Mouse (Mus musculus): ENCODE data around the gene Gm3278. TPM values are rescaled to one million over a fixed set of nuclear protein-coding genes. Genes with fewer than 3 reads are reported as not detected.

The Gm3278 gene
- not detected in 2 replicates for polyA plus RNA-seq (2012; rRNA removed)

GRCm38 (mm10) chr14:4892116-4892515 is at the start of gene Gm3278:
TSS of gene Gm3278 (plus strand) at chr14:4892416.

GRCm38 (mm10) chr14:4855299-4855980 is 36.8 kb upstream of the Gm3278 start, which contains the start of gene Gm3264:
TSS of gene Gm3264 (plus strand) at chr14:4855576.

Other genes with a start within 250 kb of the Gm3278 start
- gene Gm3239, start 228.2 kb upstream of the Gm3278 start, polyA plus RNA-seq (2012; rRNA removed), result not detected in 2 replicates
- gene Gm7876, start 183.2 kb upstream of the Gm3278 start, polyA plus RNA-seq (2012; rRNA removed), result not detected in 2 replicates
- 0.28 TPM in 1 of 2 replicates, not detected in the other for gene Gm3252, start 165.6 kb upstream of the Gm3278 start, polyA plus RNA-seq (2012; rRNA removed)
- not detected in 2 replicates for gene Gm9602, start 116.1 kb upstream of the Gm3278 start, polyA plus RNA-seq (2012; rRNA removed)
- gene Gm3269, start 54.3 kb upstream of the Gm3278 start, polyA plus RNA-seq (2012; rRNA removed), result not detected in 2 replicates
- gene Gm3264, start 36.8 kb upstream of the Gm3278 start, polyA plus RNA-seq (2012; rRNA removed), result not detected in 2 replicates
- gene Gm8297, start 91.5 kb downstream of the Gm3278 start, polyA plus RNA-seq (2012; rRNA removed), result not detected in 2 replicates
- not detected in 2 replicates for gene Gm3298, start 123.5 kb downstream of the Gm3278 start, polyA plus RNA-seq (2012; rRNA removed)
- gene 4930555G01Rik, start 158.2 kb downstream of the Gm3278 start, polyA plus RNA-seq (2012; rRNA removed), result not detected in 2 replicates
- gene Gm8281, start 178.6 kb downstream of the Gm3278 start, polyA plus RNA-seq (2012; rRNA removed), result 0.07 TPM in 1 of 2 replicates, not detected in the other
- not detected in 2 replicates for gene Gm8279, start 239.1 kb downstream of the Gm3278 start, polyA plus RNA-seq (2012; rRNA removed)